Mouse (Mus musculus) forebrain, embryonic 13.5 days (tissue): Measurements from ENCODE around the gene Pld2. TPM values are rescaled to one million over a fixed set of nuclear protein-coding genes. Genes with fewer than 3 reads are reported as not detected.
A peak's percentile ranks its signal among the peaks of the same experiment; 100 is the strongest.

Source experiments
- ATAC-seq: fragments of 200-750 bp; cut with Nextera tagmentation; 2 replicates; pipeline ENCODE4 v1.8.0; 2017
- H3K27ac ChIP-seq: fragments of 300-500 bp; sonication (generic); 2 replicates; pipeline ENCODE4 v1.5.1; 2015; ENCODE audit warnings: inconsistent platforms, mild to moderate bottlenecking, moderate library complexity
- H3K27me3 ChIP-seq: fragments of 300-500 bp; sonication (generic); 2 replicates; pipeline ENCODE4 v1.6.1; 2015; ENCODE audit warnings: mild to moderate bottlenecking, inconsistent platforms
- H3K36me3 ChIP-seq: fragments of 300-500 bp; sonication (generic); 2 replicates; pipeline ENCODE4 v1.6.1; 2015; ENCODE audit warnings: mild to moderate bottlenecking, inconsistent platforms; ENCODE audit not compliant: poor library complexity, severe bottlenecking
- H3K4me1 ChIP-seq: fragments of 300-500 bp; sonication (generic); 2 replicates; pipeline ENCODE4 v1.6.1; 2015; ENCODE audit warnings: inconsistent platforms
- H3K4me2 ChIP-seq: fragments of 300-500 bp; sonication (generic); 2 replicates; pipeline ENCODE4 v1.6.1; 2015; ENCODE audit warnings: inconsistent platforms, mild to moderate bottlenecking, moderate library complexity
- H3K4me3 ChIP-seq: fragments of 300-500 bp; sonication (generic); 2 replicates; pipeline ENCODE4 v1.5.1; 2015; ENCODE audit warnings: mild to moderate bottlenecking, inconsistent platforms
- H3K9ac ChIP-seq: fragments of 300-500 bp; sonication (generic); 2 replicates; pipeline ENCODE4 v1.6.1; 2015; ENCODE audit warnings: mild to moderate bottlenecking, inconsistent platforms
- H3K9me3 ChIP-seq: fragments of 300-500 bp; sonication (generic); replicated peaks from 2 replicates; pipeline ENCODE4 v1.6.1; 2016; ENCODE audit warnings: inconsistent platforms
- WGBS: fragments of 180-500 bp; shearing (Covaris S2); methylation state at CpG from one replicate; pipeline ENCODE4 v1.1.7; 2015; 5-methylcytosine and 5-hydroxymethylcytosine counted together
- polyA plus RNA-seq: library from polyadenylated mRNA; unstranded; fragments of >200 nt; fragmentation: Nextera tagmentation; extraction: Ambion mirVana; gene quantifications from 2 replicates; pipeline ENCODE4 v1.2.1, GENCODE M21; 2015

The Pld2 gene
- polyA plus RNA-seq, 1 experiment from 2014 or later: 2.9 TPM

DNA sequence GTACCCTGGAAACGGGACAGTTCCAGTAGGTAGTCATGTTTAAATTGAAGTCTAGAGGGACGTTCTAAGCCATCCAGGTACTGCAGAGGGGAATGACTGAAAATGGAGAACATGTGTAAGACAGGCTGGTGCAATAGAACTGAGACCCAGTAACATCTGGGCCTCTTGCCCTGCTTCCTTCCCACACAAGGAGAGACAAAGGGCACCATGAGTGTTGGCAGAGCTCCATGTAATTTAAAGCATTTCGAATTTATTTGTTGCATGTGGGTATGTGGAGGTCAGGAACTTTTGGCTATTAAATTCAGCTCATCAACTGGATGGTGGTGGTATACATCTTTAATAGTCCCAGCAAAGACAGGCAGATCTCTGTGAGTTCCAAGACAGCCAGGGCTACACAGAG lies 42.3 kb downstream of the Pld2 start:
- H3K9ac ChIP-seq: no peak overlapping the region
- no peaks in the 10 kb centered on the region for H3K27me3 ChIP-seq
- H3K4me2 ChIP-seq: no peak overlapping the region
- no peak overlapping the region for H3K27ac ChIP-seq
- WGBS: 79% methylated on average over 3 of the region's 3 CpGs
- H3K9me3 ChIP-seq: no peaks in the 10 kb centered on the region
- H3K4me1 ChIP-seq: peaks cover 61% of the 10 kb centered on the region
- no peak overlapping the region for H3K4me3 ChIP-seq
- no peaks in the 10 kb centered on the region for H3K36me3 ChIP-seq
- no peak for ATAC-seq

- Histone ChIP-seq H3K36me3 (no peaks in the 10 kb centered on the region), H3K4me3 (no peak overlapping the region), H3K9ac (no peak overlapping the region), H3K4me1 (peaks cover 51% of the 10 kb centered on the region), H3K27ac (no peak overlapping the region), H3K9me3 (no peaks in the 10 kb centered on the region), H3K27me3 (no peaks in the 10 kb centered on the region), H3K4me2 (no peak overlapping the region)
- no peak for ATAC-seq
- 78% methylated on average over 6 of the region's 6 CpGs for WGBS
Observed at GRCm38 (mm10) chr11:70583022-70583714, 43.3 kb downstream of the Pld2 start.

GRCm38 (mm10) chr11:70583775-70584174 lies 43.9 kb downstream of the Pld2 start:
- H3K27me3 ChIP-seq: no peaks in the 10 kb centered on the region
- H3K4me3 ChIP-seq: no peak overlapping the region
- no peaks in the 10 kb centered on the region for H3K9me3 ChIP-seq
- H3K36me3 ChIP-seq: no peaks in the 10 kb centered on the region
- no peak for ATAC-seq
- no peak overlapping the region for H3K9ac ChIP-seq
- WGBS: 93% methylated on average over 7 of the region's 7 CpGs
- peaks cover 45% of the 10 kb centered on the region for H3K4me1 ChIP-seq
- H3K27ac ChIP-seq: no peak overlapping the region
- H3K4me2 ChIP-seq: no peak overlapping the region

DNA sequence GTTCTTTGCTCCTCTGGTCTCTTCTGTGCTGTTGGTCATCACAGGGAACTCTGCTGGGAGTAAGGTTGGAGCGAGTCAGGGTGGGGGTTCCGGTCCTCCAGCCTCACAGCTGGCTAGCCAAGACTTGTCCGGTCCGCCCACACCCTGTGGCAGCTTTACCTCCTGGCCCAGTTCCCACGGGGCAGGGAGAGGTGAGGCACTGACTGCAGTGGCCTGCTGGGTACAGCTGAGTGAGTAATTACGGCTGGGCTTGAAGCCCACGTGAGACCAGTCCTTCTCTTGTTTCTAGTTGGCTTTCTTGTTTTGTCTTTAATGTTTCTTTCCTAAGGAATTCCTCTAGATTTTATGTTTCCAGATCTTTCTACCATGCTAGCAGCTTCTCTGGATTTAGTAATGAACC lies 45.6 kb downstream of the Pld2 start:
- Histone ChIP-seq H3K4me3 (no peak overlapping the region), H3K36me3 (no peaks in the 10 kb centered on the region), H3K27me3 (no peaks in the 10 kb centered on the region), H3K4me1 (peaks cover 36% of the 10 kb centered on the region), H3K27ac (no peak overlapping the region; the same call in 1 of the 2 replicates), H3K9ac (peak overlapping the region; percentile 18; the same call in 1 of the 2 replicates), H3K9me3 (no peaks in the 10 kb centered on the region), H3K4me2 (no peak overlapping the region)
- WGBS: 42% methylated on average over 7 of the region's 7 CpGs
- ATAC-seq: no peak

- H3K27me3 ChIP-seq: no peaks in the 10 kb centered on the region
- no peak overlapping the region for H3K27ac ChIP-seq
- H3K4me2 ChIP-seq: no peak overlapping the region
- 90% methylated on average over 3 of the region's 3 CpGs for WGBS
- H3K9me3 ChIP-seq: no peaks in the 10 kb centered on the region
- H3K4me1 ChIP-seq: peaks cover 32% of the 10 kb centered on the region
- ATAC-seq: no peak
- H3K4me3 ChIP-seq: no peak overlapping the region
- H3K36me3 ChIP-seq: no peaks in the 10 kb centered on the region
- no peak overlapping the region for H3K9ac ChIP-seq
Observed at GRCm38 (mm10) chr11:70586261-70586660, 46.4 kb downstream of the Pld2 start.

DNA sequence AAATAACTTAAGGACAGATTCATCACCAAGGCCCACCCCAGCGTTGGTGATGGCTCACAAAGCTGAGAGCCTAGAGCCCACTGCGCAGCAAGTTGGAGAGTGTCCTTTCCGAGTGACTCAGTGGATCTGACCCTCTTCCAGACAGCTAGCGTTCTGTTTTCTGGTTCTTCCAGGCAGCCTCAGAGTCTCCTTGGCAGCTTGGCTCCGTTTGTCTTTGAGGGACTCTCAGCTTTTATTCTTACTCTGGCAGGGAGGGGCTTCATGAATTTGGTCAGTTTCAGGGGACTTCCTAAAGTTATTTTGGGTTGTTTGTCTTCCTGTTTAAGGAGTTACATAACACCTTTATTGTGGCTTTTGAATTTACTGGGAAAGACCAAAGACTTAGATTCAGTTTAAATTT lies 47.1 kb downstream of the Pld2 start:
- H3K9ac ChIP-seq: no peak overlapping the region
- no peaks in the 10 kb centered on the region for H3K9me3 ChIP-seq
- no peak overlapping the region for H3K4me3 ChIP-seq
- no peaks in the 10 kb centered on the region for H3K36me3 ChIP-seq
- peaks cover 32% of the 10 kb centered on the region for H3K4me1 ChIP-seq
- H3K27ac ChIP-seq: no peak overlapping the region
- no peak overlapping the region for H3K4me2 ChIP-seq
- 80% methylated on average over 5 of the region's 5 CpGs for WGBS
- no peaks in the 10 kb centered on the region for H3K27me3 ChIP-seq
- ATAC-seq: no peak

- ATAC-seq: no peak
- no peak overlapping the region for H3K4me3 ChIP-seq
- no peak overlapping the region for H3K27ac ChIP-seq
- H3K4me1 ChIP-seq: peaks cover 10% of the 10 kb centered on the region
- H3K36me3 ChIP-seq: peaks cover 4% of the 10 kb centered on the region; the same call in 1 of the 2 replicates
- H3K4me2 ChIP-seq: no peak overlapping the region
- no peak overlapping the region for H3K9ac ChIP-seq
- no peaks in the 10 kb centered on the region for H3K9me3 ChIP-seq
- H3K27me3 ChIP-seq: no peaks in the 10 kb centered on the region
- WGBS: 93% methylated on average over 1 of the region's 1 CpGs
Observed at GRCm38 (mm10) chr11:70591733-70592132, 51.9 kb downstream of the Pld2 start.

DNA sequence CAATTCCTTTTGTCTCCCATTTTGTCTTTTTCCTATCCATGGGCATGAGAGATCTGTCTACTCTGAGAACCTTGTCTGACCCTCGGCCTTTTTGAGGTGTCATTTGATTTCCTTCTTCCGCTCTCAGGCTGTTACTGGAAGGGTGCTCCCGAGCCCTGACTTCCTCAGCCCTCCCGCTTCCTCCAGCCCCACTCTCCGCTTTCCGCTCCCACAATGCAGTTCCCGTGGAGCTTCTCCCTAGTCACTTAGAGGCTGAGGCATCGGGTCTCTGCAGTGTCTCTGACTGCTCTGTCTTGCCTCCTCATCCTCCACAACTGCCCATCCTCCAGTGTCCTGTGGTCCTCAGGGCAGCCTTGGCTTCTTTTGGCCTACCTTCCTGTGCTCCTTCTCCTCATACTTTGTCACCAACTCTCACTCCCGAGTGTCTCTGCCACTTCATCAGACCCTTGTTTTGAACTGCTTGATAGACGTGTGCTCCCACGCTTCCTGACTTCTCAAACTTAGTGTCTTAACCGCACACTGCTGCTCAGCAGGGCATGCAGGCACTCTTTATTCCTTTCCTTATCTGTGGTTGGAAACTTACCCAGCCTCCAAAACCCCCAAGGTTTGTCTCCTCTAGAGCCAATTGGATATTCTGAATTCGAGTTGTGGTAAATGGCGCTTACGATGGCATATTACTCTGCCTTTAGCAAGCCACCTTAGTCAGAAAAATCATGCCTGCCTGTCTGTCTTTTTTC lies 54.6 kb downstream of the Pld2 start:
- H3K4me3 ChIP-seq: no peak overlapping the region
- WGBS: 89% methylated on average over 15 of the region's 15 CpGs
- no peak for ATAC-seq
- no peaks in the 10 kb centered on the region for H3K27me3 ChIP-seq
- no peak overlapping the region for H3K9ac ChIP-seq
- H3K9me3 ChIP-seq: no peaks in the 10 kb centered on the region
- H3K4me1 ChIP-seq: peaks cover 14% of the 10 kb centered on the region
- H3K27ac ChIP-seq: no peak overlapping the region
- H3K36me3 ChIP-seq: peaks cover 27% of the 10 kb centered on the region
- no peak overlapping the region for H3K4me2 ChIP-seq

GRCm38 (mm10) chr11:70595638-70596037 lies 55.8 kb downstream of the Pld2 start:
- no peak for ATAC-seq
- Histone ChIP-seq H3K4me1 (peaks cover 14% of the 10 kb centered on the region), H3K36me3 (peaks cover 33% of the 10 kb centered on the region), H3K4me3 (no peak overlapping the region), H3K9ac (no peak overlapping the region), H3K9me3 (no peaks in the 10 kb centered on the region), H3K4me2 (no peak overlapping the region), H3K27ac (peak overlapping the region; percentile 51), H3K27me3 (no peaks in the 10 kb centered on the region)
- WGBS: 73% methylated on average over 2 of the region's 2 CpGs

GRCm38 (mm10) chr11:70596094-70596493 lies 56.2 kb downstream of the Pld2 start:
- H3K27me3 ChIP-seq: no peaks in the 10 kb centered on the region
- peaks cover 14% of the 10 kb centered on the region for H3K4me1 ChIP-seq
- H3K36me3 ChIP-seq: peaks cover 33% of the 10 kb centered on the region
- no peak overlapping the region for H3K4me3 ChIP-seq
- H3K27ac ChIP-seq: peak overlapping the region; percentile 51
- no peaks in the 10 kb centered on the region for H3K9me3 ChIP-seq
- ATAC-seq: no peak
- WGBS: 41% methylated on average over 4 of the region's 4 CpGs
- 0 out of 2 replicates have a peak overlapping the region, but pooled peaks have one; percentile 9 for H3K9ac ChIP-seq
- H3K4me2 ChIP-seq: no peak overlapping the region

GRCm38 (mm10) chr11:70597301-70597700 lies 57.4 kb downstream of the Pld2 start:
- peaks cover 14% of the 10 kb centered on the region for H3K4me1 ChIP-seq
- no peaks in the 10 kb centered on the region for H3K9me3 ChIP-seq
- no peak overlapping the region for H3K4me2 ChIP-seq
- ATAC-seq: no peak
- H3K9ac ChIP-seq: no peak overlapping the region
- H3K27me3 ChIP-seq: no peaks in the 10 kb centered on the region
- peaks cover 43% of the 10 kb centered on the region for H3K36me3 ChIP-seq
- H3K27ac ChIP-seq: no peak overlapping the region
- WGBS: 92% methylated on average over 6 of the region's 6 CpGs
- H3K4me3 ChIP-seq: no peak overlapping the region

DNA sequence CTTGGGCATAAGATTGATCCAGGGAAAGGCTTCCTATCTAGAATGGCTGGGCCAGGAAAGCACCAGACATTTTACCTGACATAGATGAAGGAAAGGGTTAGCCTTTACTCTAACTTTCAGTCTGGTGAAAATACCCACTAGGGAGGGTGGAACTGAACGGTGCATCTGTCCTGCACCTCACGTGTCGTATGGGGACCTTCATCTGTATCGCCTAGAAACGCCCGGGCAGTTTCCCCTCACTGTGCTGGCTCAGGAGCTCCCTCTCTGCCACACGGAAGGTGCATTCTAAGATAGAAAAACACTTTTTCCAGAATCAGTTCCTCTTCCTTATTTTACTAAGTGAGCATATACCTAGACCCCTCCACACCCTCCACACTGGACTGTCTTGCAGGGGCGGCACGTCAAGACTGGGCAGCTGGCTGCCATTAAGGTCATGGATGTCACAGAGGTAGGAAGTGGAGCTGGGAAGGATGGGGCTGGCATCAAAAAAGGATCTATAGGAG lies 58.6 kb downstream of the Pld2 start:
- peaks cover 55% of the 10 kb centered on the region for H3K36me3 ChIP-seq
- ATAC-seq: no peak
- H3K9me3 ChIP-seq: no peaks in the 10 kb centered on the region
- no peak overlapping the region for H3K4me2 ChIP-seq
- H3K4me1 ChIP-seq: peaks cover 14% of the 10 kb centered on the region
- H3K27me3 ChIP-seq: no peaks in the 10 kb centered on the region
- WGBS: 95% methylated on average over 9 of the region's 9 CpGs
- no peak overlapping the region for H3K4me3 ChIP-seq
- H3K27ac ChIP-seq: no peak overlapping the region
- no peak overlapping the region for H3K9ac ChIP-seq
